Mouse (Mus musculus): ENCODE measurements around the gene Fzr1. TPM values are rescaled to one million over a fixed set of nuclear protein-coding genes. Genes with fewer than 3 reads are reported as not detected.

Fzr1 gene
- polyA plus RNA-seq, 1 experiment from 2014 or later: 51.4 TPM

DNA sequence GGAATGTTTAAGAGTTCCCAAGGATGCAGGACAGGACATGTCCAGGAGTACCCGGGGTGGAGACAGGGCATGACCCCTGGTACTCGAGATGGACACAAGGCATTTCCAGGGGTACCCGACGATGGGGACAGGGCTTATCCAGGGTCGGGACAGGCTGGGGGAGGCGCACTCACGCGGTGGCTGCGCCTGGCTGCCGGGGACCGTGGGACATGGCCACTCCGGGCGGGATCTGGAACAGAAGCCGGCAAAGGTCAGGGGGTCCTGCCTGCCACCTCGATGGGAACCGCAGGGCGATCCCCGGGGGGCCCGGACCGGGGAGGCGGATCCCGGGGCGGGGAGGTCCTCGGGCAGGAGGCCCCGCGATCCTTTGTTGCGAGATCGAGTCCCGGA, 28.4 kb downstream of the Fzr1 start:
- no peak; the same call in 1 of the 2 replicates for ATAC-seq (ENCODE audit: low FRiP score, low TSS enrichment)
- 0% methylated on average over 27 of the region's 29 CpGs for WGBS
- H3K4me3 ChIP-seq (ENCODE audit: low read depth, low read length): peak overlapping the region; percentile 71

DNA sequence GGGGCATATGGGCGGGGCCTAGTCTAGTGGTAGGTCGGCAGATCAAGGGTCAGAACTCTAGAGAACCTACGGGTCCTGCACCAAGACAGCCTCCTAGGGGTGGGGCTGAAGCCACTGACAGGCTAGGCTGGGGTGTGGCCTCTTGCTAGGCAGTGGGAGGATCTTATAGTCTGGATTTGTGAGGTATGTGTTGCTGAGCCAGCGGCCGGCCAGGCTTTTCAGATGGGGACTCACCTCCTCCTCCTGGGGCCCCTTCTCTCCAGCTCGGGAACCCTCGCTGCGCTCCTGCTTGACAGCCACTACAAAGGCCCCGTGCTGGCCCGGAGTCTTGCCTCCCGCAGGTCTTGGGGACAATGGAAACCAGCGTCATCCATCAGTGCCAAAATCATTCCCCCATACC, 29.2 kb downstream of the Fzr1 start:
- Histone ChIP-seq H3K36me3 (ENCODE audit: control insufficient read depth, insufficient read depth, low read length) (no peaks in the 10 kb centered on the region), H3K4me2 (replicated peaks; ENCODE audit: low read depth) (peak overlapping the region; percentile 90), H3K4me1 (replicated peaks; ENCODE audit: control insufficient read depth, insufficient read depth) (peaks cover 5% of the 10 kb centered on the region), H3K27ac (replicated peaks) (peak overlapping the region; percentile 91), H3K27me3 (ENCODE audit: control insufficient read depth, insufficient read depth, low read length) (no peaks in the 10 kb centered on the region), H3K4me3 (ENCODE audit: low read depth, low read length) (peak overlapping the region; percentile 71), H3K9me3 (ENCODE audit: control insufficient read depth, low read length) (no peaks in the 10 kb centered on the region), H3K9ac (ENCODE audit: low read length) (peak overlapping the region; percentile 82)
- peak; percentile 38; the same call in 1 of the 2 replicates for ATAC-seq (ENCODE audit: low FRiP score, low TSS enrichment)
- WGBS: 5% methylated on average over 11 of the region's 12 CpGs
- peak; percentile 77 for DNase-seq (ENCODE audit: low spot score)
- TF ChIP-seq CTCF (IDR thresholded peaks at IDR 0.05; ENCODE audit: low read depth) (peak; percentile 19; the same call in 1 of the 2 replicates), EP300 (optimal IDR thresholded peaks at IDR 0.05) (no peak)

More for the DNA sequence above, 28.4 kb downstream of the Fzr1 start:
- H3K9ac ChIP-seq (ENCODE audit: low read length): peak overlapping the region; percentile 82
- TF ChIP-seq CTCF (IDR thresholded peaks at IDR 0.05; ENCODE audit: low read depth) (no peak), EP300 (optimal IDR thresholded peaks at IDR 0.05) (no peak)
- peaks cover 5% of the 10 kb centered on the region for H3K4me1 ChIP-seq (replicated peaks; ENCODE audit: control insufficient read depth, insufficient read depth)
- no peaks in the 10 kb centered on the region for H3K27me3 ChIP-seq (ENCODE audit: control insufficient read depth, insufficient read depth, low read length)
- peak overlapping the region; percentile 90 for H3K4me2 ChIP-seq (replicated peaks; ENCODE audit: low read depth)
- H3K36me3 ChIP-seq (ENCODE audit: control insufficient read depth, insufficient read depth, low read length): no peaks in the 10 kb centered on the region
- DNase-seq (ENCODE audit: low spot score): no peak
- H3K27ac ChIP-seq (replicated peaks): peak overlapping the region; percentile 91
- H3K9me3 ChIP-seq (ENCODE audit: control insufficient read depth, low read length): no peaks in the 10 kb centered on the region

DNA sequence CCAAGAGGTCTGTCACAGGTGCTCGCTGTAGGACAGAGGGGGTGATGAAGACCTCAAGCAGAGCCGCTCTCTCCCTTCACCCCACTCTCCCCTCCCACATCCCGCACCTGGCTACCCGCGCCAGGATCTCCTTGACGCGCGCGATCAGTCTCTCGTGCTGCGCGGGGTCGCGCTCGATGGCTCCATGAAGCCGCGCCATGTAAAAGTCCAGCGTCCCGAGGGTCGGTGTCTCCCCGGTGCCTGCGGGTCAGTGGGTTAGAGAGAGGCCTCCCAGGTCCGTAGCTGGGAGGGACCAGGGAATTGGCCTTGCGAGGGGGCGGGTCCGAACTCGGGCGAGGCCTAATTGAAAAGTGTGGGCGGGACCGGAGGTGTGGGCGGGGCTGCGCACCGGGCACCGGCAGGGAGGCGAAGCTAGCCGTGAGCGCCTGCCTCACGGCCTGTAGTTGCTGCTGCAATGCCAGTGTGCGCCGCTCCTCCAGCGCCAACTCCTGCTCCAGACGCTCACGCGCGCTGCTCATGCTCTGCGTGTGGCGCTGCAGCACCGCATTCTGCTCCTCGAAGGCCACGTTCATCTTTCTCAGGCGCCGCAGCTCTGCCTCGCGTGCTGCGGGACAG, 31.8 kb downstream of the Fzr1 start:
- Histone ChIP-seq H3K9me3 (ENCODE audit: control insufficient read depth, low read length) (no peaks in the 10 kb centered on the region), H3K4me3 (ENCODE audit: low read depth, low read length) (no peak overlapping the region), H3K36me3 (ENCODE audit: control insufficient read depth, insufficient read depth, low read length) (no peaks in the 10 kb centered on the region), H3K4me2 (replicated peaks; ENCODE audit: low read depth) (peak overlapping the region; percentile 46), H3K27ac (replicated peaks) (peak overlapping the region; percentile 65; the same call in 1 of the 2 replicates), H3K9ac (ENCODE audit: low read length) (0 out of 2 replicates have a peak overlapping the region, but pooled peaks have one; percentile 31), H3K4me1 (replicated peaks; ENCODE audit: control insufficient read depth, insufficient read depth) (peaks cover 5% of the 10 kb centered on the region), H3K27me3 (ENCODE audit: control insufficient read depth, insufficient read depth, low read length) (0 out of 2 replicates have a peak, but pooled peaks cover 3% of the 10 kb centered on the region)
- ATAC-seq (ENCODE audit: low FRiP score, low TSS enrichment) (peak; percentile 55), DNase-seq (ENCODE audit: low spot score) (peak; percentile 93)
- TF ChIP-seq EP300 (optimal IDR thresholded peaks at IDR 0.05): no peak
- TF ChIP-seq CTCF (IDR thresholded peaks at IDR 0.05; ENCODE audit: low read depth): peak; percentile 62
- WGBS: 18% methylated on average over 52 of the region's 55 CpGs

DNA sequence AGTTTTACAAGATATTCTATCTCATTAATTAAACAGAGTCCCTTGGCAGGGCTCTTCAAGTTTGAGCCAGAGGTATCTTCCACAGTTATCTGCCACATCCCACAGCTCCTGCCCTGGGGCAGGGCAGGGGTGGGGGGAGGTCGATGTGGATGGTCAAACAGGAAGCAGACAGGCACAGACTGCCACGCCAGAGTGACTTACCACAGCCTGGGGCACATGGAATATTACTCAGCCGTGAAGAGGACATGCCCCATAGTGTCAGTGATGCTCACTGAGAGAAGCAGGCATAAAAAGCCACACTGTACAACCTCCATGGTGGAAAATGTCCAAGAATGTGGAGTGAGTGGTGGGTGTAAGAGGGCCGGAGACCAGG, 33.2 kb downstream of the Fzr1 start:
- no peak overlapping the region for H3K4me2 ChIP-seq (replicated peaks; ENCODE audit: low read depth)
- H3K36me3 ChIP-seq (ENCODE audit: control insufficient read depth, insufficient read depth, low read length): no peaks in the 10 kb centered on the region
- 0 out of 2 replicates have a peak, but pooled peaks cover 3% of the 10 kb centered on the region for H3K27me3 ChIP-seq (ENCODE audit: control insufficient read depth, insufficient read depth, low read length)
- WGBS: 86% methylated on average over 4 of the region's 4 CpGs
- no peak overlapping the region for H3K4me3 ChIP-seq (ENCODE audit: low read depth, low read length)
- H3K9me3 ChIP-seq (ENCODE audit: control insufficient read depth, low read length): no peaks in the 10 kb centered on the region
- no peak for TF ChIP-seq EP300 (optimal IDR thresholded peaks at IDR 0.05)
- no peak for TF ChIP-seq CTCF (IDR thresholded peaks at IDR 0.05; ENCODE audit: low read depth)
- no peak overlapping the region for H3K9ac ChIP-seq (ENCODE audit: low read length)
- H3K27ac ChIP-seq (replicated peaks): no peak overlapping the region
- peaks cover 5% of the 10 kb centered on the region for H3K4me1 ChIP-seq (replicated peaks; ENCODE audit: control insufficient read depth, insufficient read depth)
- no peak for ATAC-seq (ENCODE audit: low FRiP score, low TSS enrichment)
- no peak for DNase-seq (ENCODE audit: low spot score)

DNA sequence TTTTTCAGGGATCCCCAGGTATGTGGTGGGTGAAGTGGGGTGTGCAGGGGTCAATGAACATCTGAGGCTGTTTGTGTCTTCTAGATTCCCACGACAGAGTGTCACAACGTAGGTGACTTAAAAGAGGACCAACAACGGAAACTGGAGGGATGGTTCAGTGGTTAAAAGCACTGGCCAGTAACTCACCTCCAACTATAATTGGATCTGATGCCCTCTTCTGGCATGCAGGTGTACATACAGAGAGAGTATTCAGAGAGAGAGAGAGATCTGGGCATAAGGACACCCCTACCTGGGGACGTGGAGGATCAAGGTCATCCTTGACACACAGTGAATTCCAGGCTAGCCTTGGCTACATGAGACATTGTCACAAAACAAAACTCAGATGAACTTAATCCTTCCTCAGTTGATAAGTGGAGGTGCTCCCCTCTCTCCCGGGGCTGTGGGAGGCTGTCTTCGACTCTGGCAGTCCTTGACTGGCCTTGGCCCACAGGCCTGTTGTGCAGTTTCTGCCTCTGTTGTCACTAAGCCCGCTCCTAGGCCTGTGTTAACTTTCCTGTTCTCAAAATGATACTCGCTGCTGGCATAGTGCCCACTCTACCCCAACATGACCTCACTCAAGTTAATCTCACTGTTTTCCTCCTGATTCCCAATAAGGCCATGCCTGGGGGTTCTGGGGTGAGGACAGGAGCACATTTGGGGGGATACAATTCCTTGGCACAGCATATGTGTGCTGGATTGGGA, 33.7 kb downstream of the Fzr1 start:
- DNase-seq (ENCODE audit: low spot score) (no peak), ATAC-seq (ENCODE audit: low FRiP score, low TSS enrichment) (no peak)
- WGBS: 41% methylated on average over 8 of the region's 8 CpGs
- no peak overlapping the region for H3K9ac ChIP-seq (ENCODE audit: low read length)
- no peaks in the 10 kb centered on the region for H3K36me3 ChIP-seq (ENCODE audit: control insufficient read depth, insufficient read depth, low read length)
- no peaks in the 10 kb centered on the region for H3K9me3 ChIP-seq (ENCODE audit: control insufficient read depth, low read length)
- H3K4me3 ChIP-seq (ENCODE audit: low read depth, low read length): no peak overlapping the region
- 0 out of 2 replicates have a peak, but pooled peaks cover 3% of the 10 kb centered on the region for H3K27me3 ChIP-seq (ENCODE audit: control insufficient read depth, insufficient read depth, low read length)
- H3K4me1 ChIP-seq (replicated peaks; ENCODE audit: control insufficient read depth, insufficient read depth): peaks cover 4% of the 10 kb centered on the region
- TF ChIP-seq EP300 (optimal IDR thresholded peaks at IDR 0.05) (no peak), CTCF (IDR thresholded peaks at IDR 0.05; ENCODE audit: low read depth) (peak; percentile 59)
- no peak overlapping the region for H3K4me2 ChIP-seq (replicated peaks; ENCODE audit: low read depth)
- H3K27ac ChIP-seq (replicated peaks): no peak overlapping the region

Measured in stomach, postnatal 0 days (tissue).